Mouse (Mus musculus): Measurements from ENCODE around the gene Ang2. TPM values are rescaled to one million over a fixed set of nuclear protein-coding genes. Genes with fewer than 3 reads are reported as not detected.
"Not testable (repeated sequence)": the region's sequence is repeated elsewhere in the genome, so short reads cannot be mapped to it uniquely, and the experiment has no call there.

Gene Ang2
- polyA plus RNA-seq, 1 experiment = 1.4 TPM

GRCm38 (mm10) chr14:51203115-51203514, 4.2 kb upstream of the Ang2 start, which contains the start of gene Ear14:
TSS of gene Ear14 (plus strand) at chr14:51203391.
- H3K27me3 ChIP-seq (ENCODE audit: control insufficient read depth, insufficient read depth, insufficient read length) = no peaks in the 10 kb centered on the region

GRCm38 (mm10) chr14:51200466-51200865, 1.5 kb upstream of the Ang2 start:
- Histone ChIP-seq H3ac (ENCODE audit: control insufficient read depth, insufficient read length) (no peak overlapping the region), H3K36me3 (ENCODE audit: control insufficient read depth, insufficient read depth) (no peaks in the 10 kb centered on the region), H3K4me2 (ENCODE audit: low read depth) (peak overlapping the region; percentile 57), H3K4me3 (no peak overlapping the region), H3K79me2 (ENCODE audit: control insufficient read depth, insufficient read depth) (no peaks in the 10 kb centered on the region), H3K27me3 (ENCODE audit: control insufficient read depth, insufficient read depth, insufficient read length) (no peaks in the 10 kb centered on the region)
- no peak for TF ChIP-seq REST (IDR thresholded peaks at IDR 0.05; ENCODE audit: insufficient read depth, insufficient read length)
- TF ChIP-seq CEBPB (IDR thresholded peaks at IDR 0.05; ENCODE audit: insufficient read depth, poor library complexity, severe bottlenecking) = peak; percentile 84

More at GRCm38 (mm10) chr14:51203115-51203514, 4.2 kb upstream of the Ang2 start, which contains the start of gene Ear14:
- Histone ChIP-seq H3ac (ENCODE audit: control insufficient read depth, insufficient read length) (no peak within 1 kb of the TSS), H3K4me3 (no peak within 1 kb of the TSS), H3K36me3 (ENCODE audit: control insufficient read depth, insufficient read depth) (no peaks in the 10 kb centered on the region), H3K79me2 (ENCODE audit: control insufficient read depth, insufficient read depth) (no peaks in the 10 kb centered on the region), H3K4me2 (ENCODE audit: low read depth) (no peak within 1 kb of the TSS)
- TF ChIP-seq MAX (IDR thresholded peaks at IDR 0.05; ENCODE audit: low read depth) = no peak
- no peak for TF ChIP-seq SRF (IDR thresholded peaks at IDR 0.05; ENCODE audit: control insufficient read depth, insufficient read length, low read depth)
- no peak for TF ChIP-seq USF1 (IDR thresholded peaks at IDR 0.05; ENCODE audit: low read depth)
- TF ChIP-seq POLR2AphosphoS2 (IDR thresholded peaks at IDR 0.05; ENCODE audit: insufficient read length, low read depth) = no peak
- TF ChIP-seq MYOG (IDR thresholded peaks at IDR 0.05; ENCODE audit: control insufficient read depth in 1 of 3, insufficient read depth in 1 of 3, insufficient read length in 2 of 3, low read depth in 2 of 3) = no peak
- TF ChIP-seq POLR2A (IDR thresholded peaks at IDR 0.05; ENCODE audit: insufficient read length, low read depth) = no peak
- TF ChIP-seq TCF3 (IDR thresholded peaks at IDR 0.05; ENCODE audit: insufficient read length, low read depth) = no peak
- TF ChIP-seq REST (IDR thresholded peaks at IDR 0.05; ENCODE audit: insufficient read depth, insufficient read length) = no peak
- TF ChIP-seq CEBPB (IDR thresholded peaks at IDR 0.05; ENCODE audit: insufficient read depth, poor library complexity, severe bottlenecking) = no peak

GRCm38 (mm10) chr14:51200054-51200453, 1.1 kb upstream of the Ang2 start:
- H3K79me2 ChIP-seq (ENCODE audit: control insufficient read depth, insufficient read depth) = no peaks in the 10 kb centered on the region
- peak overlapping the region; percentile 57 for H3K4me2 ChIP-seq (ENCODE audit: low read depth)
- H3ac ChIP-seq (ENCODE audit: control insufficient read depth, insufficient read length) = no peak overlapping the region
- no peaks in the 10 kb centered on the region for H3K27me3 ChIP-seq (ENCODE audit: control insufficient read depth, insufficient read depth, insufficient read length)
- TF ChIP-seq MYOG (IDR thresholded peaks at IDR 0.05; ENCODE audit: control insufficient read depth in 1 of 3, insufficient read depth in 1 of 3, insufficient read length in 2 of 3, low read depth in 2 of 3) (no peak), USF1 (IDR thresholded peaks at IDR 0.05; ENCODE audit: low read depth) (no peak), CEBPB (IDR thresholded peaks at IDR 0.05; ENCODE audit: insufficient read depth, poor library complexity, severe bottlenecking) (no peak), E2F4 (IDR thresholded peaks at IDR 0.05; ENCODE audit: insufficient read depth) (no peak), MAX (IDR thresholded peaks at IDR 0.05; ENCODE audit: low read depth) (no peak), TCF3 (IDR thresholded peaks at IDR 0.05; ENCODE audit: insufficient read length, low read depth) (no peak), SRF (IDR thresholded peaks at IDR 0.05; ENCODE audit: control insufficient read depth, insufficient read length, low read depth) (no peak), REST (IDR thresholded peaks at IDR 0.05; ENCODE audit: insufficient read depth, insufficient read length) (no peak), TCF12 (IDR thresholded peaks at IDR 0.05; ENCODE audit: insufficient read depth, poor library complexity, severe bottlenecking) (no peak), MYOD1 (IDR thresholded peaks at IDR 0.05; ENCODE audit: control insufficient read depth in 1 of 3, insufficient read length in 2 of 3, low read depth in 2 of 3) (no peak), POLR2A (IDR thresholded peaks at IDR 0.05; ENCODE audit: insufficient read length, low read depth) (no peak)
- no peaks in the 10 kb centered on the region for H3K36me3 ChIP-seq (ENCODE audit: control insufficient read depth, insufficient read depth)
- H3K4me3 ChIP-seq = no peak overlapping the region

- Histone ChIP-seq H3K79me2 (ENCODE audit: control insufficient read depth, insufficient read depth) (no peaks in the 10 kb centered on the region), H3K4me2 (ENCODE audit: low read depth) (no peak overlapping the region), H3K36me3 (ENCODE audit: control insufficient read depth, insufficient read depth) (no peaks in the 10 kb centered on the region), H3ac (ENCODE audit: control insufficient read depth, insufficient read length) (no peak overlapping the region), H3K27me3 (ENCODE audit: control insufficient read depth, insufficient read depth, insufficient read length) (no peaks in the 10 kb centered on the region), H3K4me3 (no peak overlapping the region)
- TF ChIP-seq POLR2A (IDR thresholded peaks at IDR 0.05; ENCODE audit: insufficient read length, low read depth) (no peak), USF1 (IDR thresholded peaks at IDR 0.05; ENCODE audit: low read depth) (no peak), MAX (IDR thresholded peaks at IDR 0.05; ENCODE audit: low read depth) (no peak), MYOD1 (IDR thresholded peaks at IDR 0.05; ENCODE audit: control insufficient read depth in 1 of 3, insufficient read length in 2 of 3, low read depth in 2 of 3) (no peak), REST (IDR thresholded peaks at IDR 0.05; ENCODE audit: insufficient read depth, insufficient read length) (no peak), SRF (IDR thresholded peaks at IDR 0.05; ENCODE audit: control insufficient read depth, insufficient read length, low read depth) (no peak), E2F4 (IDR thresholded peaks at IDR 0.05; ENCODE audit: insufficient read depth) (no peak), TCF12 (IDR thresholded peaks at IDR 0.05; ENCODE audit: insufficient read depth, poor library complexity, severe bottlenecking) (no peak), CEBPB (IDR thresholded peaks at IDR 0.05; ENCODE audit: insufficient read depth, poor library complexity, severe bottlenecking) (no peak), TCF3 (IDR thresholded peaks at IDR 0.05; ENCODE audit: insufficient read length, low read depth) (no peak), POLR2AphosphoS2 (IDR thresholded peaks at IDR 0.05; ENCODE audit: insufficient read length, low read depth) (no peak), MYOG (IDR thresholded peaks at IDR 0.05; ENCODE audit: control insufficient read depth in 1 of 3, insufficient read depth in 1 of 3, insufficient read length in 2 of 3, low read depth in 2 of 3) (no peak)
These were observed 3.3 kb downstream of the Ang2 start for GRCm38 (mm10) chr14:51195681-51196080.

GRCm38 (mm10) chr14:51181051-51181450, 17.9 kb downstream of the Ang2 start:
- not testable (repeated sequence) for H3K4me2 ChIP-seq (ENCODE audit: low read depth); H3K36me3 ChIP-seq (ENCODE audit: control insufficient read depth, insufficient read depth); H3K79me2 ChIP-seq (ENCODE audit: control insufficient read depth, insufficient read depth); H3ac ChIP-seq (ENCODE audit: control insufficient read depth, insufficient read length); H3K27me3 ChIP-seq (ENCODE audit: control insufficient read depth, insufficient read depth, insufficient read length); H3K4me3 ChIP-seq

Data from myocyte (in vitro differentiated cells).